Mouse (Mus musculus): ENCODE measurements at regions not wholly inside any gene's neighbourhood (a gene's known extent, or its start where the extent isn't known, plus 50 kb on each side); places are given as distances from the start of the nearest gene placed in this dataset.
A peak's percentile ranks its signal among the peaks of the same experiment; 100 is the strongest.

DNA sequence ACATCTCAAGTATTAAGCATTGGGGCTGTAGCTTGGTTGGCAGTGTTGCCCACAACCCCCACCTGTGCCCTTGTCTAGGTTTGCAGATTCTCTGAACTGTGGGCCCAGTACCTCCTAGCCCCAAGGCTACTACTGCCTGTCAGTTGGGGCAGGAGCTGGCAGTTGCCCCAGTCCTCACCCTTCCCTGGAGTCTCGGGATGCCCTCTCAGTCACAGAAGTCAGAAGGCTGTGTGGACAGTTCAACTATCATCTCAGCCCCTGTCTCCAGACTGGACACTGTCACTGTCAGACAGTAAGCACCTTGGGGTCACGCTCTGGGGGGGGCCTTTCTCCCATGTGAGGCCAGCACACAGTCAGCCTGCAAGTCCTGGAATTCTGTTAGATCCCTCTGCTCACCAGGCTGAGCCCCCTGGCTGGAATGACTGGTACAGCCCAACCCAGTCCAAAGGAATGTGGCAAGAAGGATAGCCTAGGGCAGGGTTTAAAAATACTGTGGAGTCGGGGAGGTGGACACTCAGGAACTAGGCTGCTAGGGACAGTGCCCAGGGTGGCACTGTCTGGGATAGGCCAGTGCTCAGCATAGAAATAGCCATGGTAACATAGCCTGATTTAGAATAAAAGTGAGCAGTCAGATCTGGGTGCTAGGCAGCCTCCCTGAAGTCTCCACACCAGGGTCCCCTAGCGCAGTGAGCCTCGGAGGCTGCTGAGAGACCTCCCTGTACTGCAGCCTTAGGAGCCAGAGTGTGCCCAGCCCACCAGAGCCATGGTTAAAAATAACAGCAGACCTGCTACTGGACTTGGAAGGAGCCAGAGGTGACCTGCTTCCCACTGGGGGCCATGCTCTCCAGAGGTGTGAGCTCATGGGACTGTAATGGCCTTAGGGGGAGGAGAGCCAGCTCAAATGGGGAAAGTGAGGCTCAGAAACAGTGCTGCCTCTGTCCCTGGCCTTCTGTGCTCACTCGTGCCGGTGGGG lies 83.1 kb upstream of the Ptpn1 start:
- DNase-seq (ENCODE audit: low spot score): no peak

DNA sequence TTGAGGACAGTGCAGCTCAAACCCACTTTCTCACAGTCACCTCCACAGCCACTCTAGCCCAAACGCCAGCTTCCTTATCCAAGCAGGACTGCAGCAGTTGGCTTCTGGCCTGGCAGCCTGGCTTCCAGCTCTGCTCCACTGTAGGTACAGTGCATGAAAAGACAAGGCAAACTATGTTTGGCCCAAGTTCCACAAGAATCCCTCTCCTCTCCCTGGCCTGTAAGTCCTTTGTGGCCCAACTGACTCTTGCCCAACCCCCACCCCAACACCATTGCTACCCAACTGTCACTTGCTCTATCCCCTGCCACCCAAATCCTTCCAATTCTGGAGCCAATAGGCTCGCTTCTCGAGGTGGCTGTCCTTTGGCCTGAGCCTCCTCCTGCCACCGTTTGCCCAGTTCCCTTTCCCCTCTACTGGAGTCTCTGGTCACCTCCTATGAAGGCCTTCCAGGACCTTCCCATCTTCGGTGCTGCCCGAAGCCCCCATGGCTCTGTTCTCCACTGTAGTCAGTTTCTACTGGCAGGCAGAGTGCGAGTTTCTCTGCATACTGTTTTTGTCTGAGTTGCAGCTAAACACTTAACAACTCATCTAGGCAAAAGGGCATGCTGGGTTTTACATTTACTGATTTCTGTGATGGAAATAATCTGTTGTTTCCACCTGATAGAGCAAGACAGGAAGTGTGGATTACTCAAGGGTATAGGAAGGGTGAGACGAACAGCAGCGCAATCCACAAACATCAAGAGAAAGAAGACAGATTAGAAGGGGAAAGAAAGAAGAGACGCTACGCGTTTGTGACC lies 84.4 kb upstream of the Ptpn1 start:
- DNase-seq (ENCODE audit: low spot score): no peak

GRCm38 (mm10) chr2:167845370-167845769 lies 86.5 kb upstream of the Ptpn1 start:
- DNase-seq (ENCODE audit: low spot score): no peak

GRCm38 (mm10) chr2:167844556-167844955 lies 87.3 kb upstream of the Ptpn1 start:
- DNase-seq (ENCODE audit: low spot score): no peak

- DNase-seq (ENCODE audit: low spot score): no peak
Observed at GRCm38 (mm10) chr2:167843921-167844320, 87.9 kb upstream of the Ptpn1 start.

DNA sequence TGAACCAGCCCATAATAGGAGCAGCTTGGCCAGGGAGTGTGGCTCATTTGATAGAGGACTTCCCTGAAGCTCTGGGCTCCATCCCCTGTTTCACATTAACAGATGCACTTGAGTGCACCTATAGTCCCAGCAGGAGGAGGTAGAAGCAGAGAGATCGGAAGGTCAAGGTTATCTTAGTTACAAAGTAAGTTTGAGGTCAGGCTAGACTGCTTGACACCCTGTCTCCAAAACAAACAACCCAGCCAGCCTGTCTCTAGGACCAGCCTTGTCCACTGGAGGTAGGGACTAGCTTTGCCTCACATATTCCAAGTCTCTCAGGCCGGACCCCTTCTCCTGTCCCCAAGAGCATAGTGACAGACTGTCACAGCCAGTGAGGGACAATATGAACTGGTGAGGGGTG lies 88.9 kb upstream of the Ptpn1 start:
- DNase-seq (ENCODE audit: low spot score): no peak

GRCm38 (mm10) chr2:167842473-167842872 lies 89.4 kb upstream of the Ptpn1 start:
- no peak for DNase-seq (ENCODE audit: low spot score)

DNA sequence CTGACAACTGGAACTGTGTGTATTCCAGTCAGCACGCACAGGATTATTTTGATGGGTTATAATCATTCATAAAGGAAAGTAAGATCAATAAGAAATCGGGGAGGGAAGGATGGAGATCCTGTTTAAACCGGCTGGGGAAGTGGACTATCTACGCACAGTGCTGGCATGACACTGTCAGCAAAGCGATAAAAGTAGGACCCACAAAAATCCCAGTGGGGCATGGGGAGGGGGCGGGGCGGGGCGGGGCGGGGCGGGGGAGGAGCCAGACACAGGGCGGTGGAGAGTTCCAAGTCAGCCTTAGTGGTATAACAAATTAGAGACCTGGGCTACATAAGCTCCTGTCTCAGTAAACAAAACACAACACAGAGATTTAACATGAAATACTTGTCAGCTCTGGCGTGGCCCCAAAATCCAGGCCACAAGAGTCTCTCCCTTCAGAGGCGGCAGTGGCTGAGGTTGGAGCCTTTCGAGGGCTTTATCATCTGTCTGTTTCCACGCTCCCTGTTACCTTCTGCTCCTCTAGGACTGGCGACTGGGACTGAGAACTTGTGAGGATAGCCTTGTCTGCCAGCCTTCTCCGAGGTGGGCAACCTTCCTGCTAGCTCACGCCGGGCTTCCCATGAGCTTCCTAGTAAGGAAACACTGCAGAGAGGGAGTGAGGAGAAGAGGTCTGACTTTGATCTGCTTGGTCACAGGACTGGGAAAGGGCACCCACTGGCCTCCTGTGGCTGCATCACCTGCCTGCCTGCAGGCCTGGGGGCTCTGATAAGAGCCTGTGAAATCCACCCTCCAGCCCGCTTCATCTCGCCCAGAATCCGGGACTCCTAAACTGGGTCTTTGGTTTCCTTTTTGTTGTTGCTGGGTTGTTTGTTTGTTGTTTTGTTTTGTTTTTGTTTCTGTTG lies 90.3 kb upstream of the Ptpn1 start:
- DNase-seq (ENCODE audit: low spot score): no peak

- no peak for DNase-seq (ENCODE audit: low spot score)
Observed at GRCm38 (mm10) chr2:167840344-167840743, 91.5 kb upstream of the Ptpn1 start.

GRCm38 (mm10) chr2:167839324-167839981 lies 92.4 kb upstream of the Ptpn1 start:
- DNase-seq (ENCODE audit: low spot score): no peak

- peak; percentile 57 for DNase-seq (ENCODE audit: low spot score)
Observed at GRCm38 (mm10) chr2:167837596-167837995, 94.3 kb upstream of the Ptpn1 start.

GRCm38 (mm10) chr2:167836611-167837010 lies 95.2 kb upstream of the Ptpn1 start:
- DNase-seq (ENCODE audit: low spot score): no peak

- DNase-seq (ENCODE audit: low spot score): peak; percentile 68
Observed at GRCm38 (mm10) chr2:167834605-167835004, 97.3 kb upstream of the Ptpn1 start.

DNA sequence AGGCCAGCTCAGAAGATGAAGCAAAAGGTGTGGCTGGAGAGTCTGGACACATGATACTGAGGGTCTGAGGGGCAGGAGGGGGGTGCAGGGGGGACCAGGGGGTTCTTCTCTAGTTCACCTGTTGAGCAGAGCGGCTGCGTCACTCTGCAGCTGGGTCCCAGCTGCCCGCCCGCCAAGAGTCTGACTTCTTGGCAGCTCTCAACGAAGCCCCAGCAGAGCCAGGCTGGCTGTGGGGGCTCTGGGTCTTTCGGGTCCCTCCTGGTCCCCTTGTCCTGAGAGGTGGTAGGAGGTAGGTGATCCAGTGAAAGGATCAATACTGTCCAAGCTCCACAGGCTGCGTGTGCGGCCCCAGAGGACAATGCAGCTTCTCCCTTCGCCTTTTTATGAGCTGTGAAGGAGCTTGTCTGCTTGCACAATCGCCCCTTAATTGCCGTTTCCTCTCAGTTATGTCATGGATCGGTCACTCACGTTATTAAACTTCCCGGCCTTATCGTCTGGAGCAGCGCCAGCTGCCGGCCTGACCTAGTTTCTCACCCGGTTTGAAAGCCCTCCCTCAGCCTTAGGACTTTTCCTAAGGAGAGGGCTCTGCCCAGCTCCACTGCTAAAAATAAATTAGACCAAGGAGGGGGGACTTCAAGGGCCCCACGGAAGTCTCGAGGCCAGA lies 98.4 kb upstream of the Ptpn1 start:
- peak; percentile 83 for DNase-seq (ENCODE audit: low spot score)

- DNase-seq (ENCODE audit: low spot score): no peak
Observed at GRCm38 (mm10) chr2:167831076-167832039, 100.5 kb upstream of the Ptpn1 start.

DNA sequence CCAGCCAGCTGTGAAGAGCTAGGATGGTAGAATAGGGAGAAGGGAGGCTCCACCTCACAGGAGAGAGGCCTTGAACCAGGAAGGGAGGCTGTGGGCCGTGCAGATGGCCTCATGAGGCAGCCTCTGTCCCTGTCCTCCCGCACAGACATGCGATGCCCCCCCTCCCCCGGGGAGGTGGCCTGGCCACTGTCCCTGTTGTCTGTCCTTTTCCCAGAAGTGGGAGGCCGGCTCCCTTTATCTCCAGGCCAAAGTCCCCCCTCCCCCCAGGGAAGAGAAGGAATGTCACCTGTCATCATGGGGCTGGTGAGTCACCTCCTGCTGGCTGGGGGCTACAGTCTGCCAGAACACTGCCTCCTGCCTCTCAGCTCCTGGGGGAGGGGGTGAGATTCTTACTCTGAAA lies 103.6 kb upstream of the Ptpn1 start:
- no peak for DNase-seq (ENCODE audit: low spot score)

DNA sequence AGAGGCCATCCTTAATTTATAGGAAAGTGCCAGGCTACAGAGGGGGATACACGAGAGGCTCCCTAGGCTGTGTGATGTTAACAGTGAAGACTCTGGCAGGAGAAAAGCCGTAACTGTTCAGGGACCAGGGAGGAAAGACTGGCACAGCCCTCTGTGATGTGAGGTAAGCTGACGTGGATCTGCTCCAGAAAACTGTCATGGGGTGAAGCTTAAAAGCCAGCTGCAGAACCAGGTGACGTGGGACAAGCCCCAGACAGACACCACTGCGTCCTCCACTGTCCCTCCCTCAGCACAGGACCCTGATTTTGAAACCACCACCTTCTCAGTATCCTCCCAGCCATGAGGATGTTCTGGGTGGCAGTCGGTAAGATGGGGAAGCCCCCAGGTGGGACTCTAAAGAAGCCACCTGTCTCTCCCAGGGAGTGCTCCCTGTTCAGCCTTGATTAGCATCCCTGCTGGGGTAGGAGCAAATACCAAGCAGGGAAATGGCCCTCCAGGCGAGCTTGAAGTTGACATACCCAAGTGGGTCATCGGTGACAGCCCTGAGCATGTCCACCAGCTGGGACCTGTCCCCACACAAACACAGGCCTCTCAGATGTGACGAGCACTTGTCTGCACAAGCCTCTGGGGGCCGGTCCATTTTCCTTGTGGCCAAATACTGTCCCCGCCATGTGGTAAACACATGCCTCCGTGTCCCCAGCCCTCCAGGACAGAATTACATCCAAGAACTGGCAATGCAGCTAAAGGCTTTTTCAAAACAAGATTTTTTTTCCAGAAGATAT lies 104.7 kb upstream of the Ptpn1 start:
- DNase-seq (ENCODE audit: low spot score): no peak

DNA sequence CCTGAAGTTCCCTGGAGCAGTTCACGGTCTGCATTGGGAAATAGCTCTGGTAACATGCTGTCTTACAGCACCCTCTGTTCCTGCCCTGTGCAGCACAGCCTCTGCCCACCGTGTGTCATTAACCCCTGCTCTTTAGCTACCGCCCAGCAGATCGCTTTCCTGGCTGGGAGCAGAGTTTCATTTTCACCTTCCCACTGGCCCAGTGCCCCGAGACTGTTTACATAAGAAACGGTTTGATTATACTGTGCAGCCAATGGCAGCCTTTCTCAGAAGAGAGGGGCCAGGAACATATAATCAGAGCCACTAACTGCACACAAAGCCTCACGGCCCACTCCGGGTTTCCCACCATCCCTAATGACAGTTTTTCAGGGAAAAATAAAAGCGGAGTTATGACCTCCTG lies 108.3 kb upstream of the Ptpn1 start:
- no peak for DNase-seq (ENCODE audit: low spot score)

GRCm38 (mm10) chr2:167823044-167823443 lies 108.8 kb upstream of the Ptpn1 start:
- no peak for DNase-seq (ENCODE audit: low spot score)

Data from MN1 (cell line).